Mouse (Mus musculus) telencephalon, adult 2 months (tissue): Measurements from ENCODE around the gene Ift81.

Source experiments
- DNase-seq: peaks from one replicate; pipeline ENCODE4 v3.0.0-alpha.2; 2011; ENCODE audit warnings: low read depth, low spot score

Ift81 gene

GRCm38 (mm10) chr5:122547810-122548209, 66.5 kb downstream of the Ift81 start:
- DNase-seq = no peak

GRCm38 (mm10) chr5:122547251-122547714, 67.0 kb downstream of the Ift81 start:
- no peak for DNase-seq

- no peak for DNase-seq
These were observed 70.9 kb downstream of the Ift81 start for GRCm38 (mm10) chr5:122543392-122543791.

- DNase-seq = no peak
These were observed 72.4 kb downstream of the Ift81 start for GRCm38 (mm10) chr5:122541871-122542270.

- DNase-seq = no peak
These were observed 76.2 kb downstream of the Ift81 start for GRCm38 (mm10) chr5:122538077-122538476.

- DNase-seq = no peak
These were observed 76.7 kb downstream of the Ift81 start for GRCm38 (mm10) chr5:122537654-122538053.

- no peak for DNase-seq
These were observed 80.4 kb downstream of the Ift81 start for GRCm38 (mm10) chr5:122533884-122534283.

GRCm38 (mm10) chr5:122529913-122530604, 84.3 kb downstream of the Ift81 start:
- no peak for DNase-seq

- DNase-seq = no peak
These were observed 85.0 kb downstream of the Ift81 start for GRCm38 (mm10) chr5:122529316-122529715.

- no peak for DNase-seq
These were observed 85.7 kb downstream of the Ift81 start for GRCm38 (mm10) chr5:122528591-122528990.

- DNase-seq = no peak
These were observed 86.6 kb downstream of the Ift81 start for GRCm38 (mm10) chr5:122527761-122528160.

GRCm38 (mm10) chr5:122526878-122527730, 87.2 kb downstream of the Ift81 start:
- no peak for DNase-seq

GRCm38 (mm10) chr5:122526405-122526804, 87.9 kb downstream of the Ift81 start:
- no peak for DNase-seq

- no peak for DNase-seq
These were observed 88.9 kb downstream of the Ift81 start for GRCm38 (mm10) chr5:122525238-122525931.

- no peak for DNase-seq
These were observed 89.5 kb downstream of the Ift81 start for GRCm38 (mm10) chr5:122524854-122525237.

GRCm38 (mm10) chr5:122524244-122524643, 90.1 kb downstream of the Ift81 start:
- no peak for DNase-seq

GRCm38 (mm10) chr5:122521130-122521473, 93.2 kb downstream of the Ift81 start:
- no peak for DNase-seq

- no peak for DNase-seq
These were observed 93.8 kb downstream of the Ift81 start for GRCm38 (mm10) chr5:122520254-122521129.

GRCm38 (mm10) chr5:122519043-122519660, 95.2 kb downstream of the Ift81 start:
- no peak for DNase-seq

GRCm38 (mm10) chr5:122518247-122518646, 96.1 kb downstream of the Ift81 start:
- DNase-seq = no peak

GRCm38 (mm10) chr5:122516901-122517300, 97.4 kb downstream of the Ift81 start:
- no peak for DNase-seq
